Mouse (Mus musculus) limb, embryonic 10.5 days (tissue): Measurements from ENCODE around the gene Uhrf1bp1. TPM values are rescaled to one million over a fixed set of nuclear protein-coding genes. Genes with fewer than 3 reads are reported as not detected.

Source experiments
- DNase-seq: peaks from one replicate; pipeline ENCODE4 v3.0.0-alpha.2; 2017; ENCODE audit warnings: low spot score
- H3K27ac ChIP-seq: fragments of 300-500 bp; sonication (generic); 2 replicates; pipeline ENCODE4 v1.5.1; 2016; ENCODE audit warnings: mild to moderate bottlenecking
- H3K27me3 ChIP-seq: fragments of 300-500 bp; sonication (generic); 2 replicates; pipeline ENCODE4 v1.6.1; 2016; ENCODE audit warnings: low read depth, mild to moderate bottlenecking; ENCODE audit not compliant: poor library complexity, severe bottlenecking
- H3K36me3 ChIP-seq: fragments of 300-500 bp; sonication (generic); 2 replicates; pipeline ENCODE4 v1.6.1; 2016; ENCODE audit warnings: mild to moderate bottlenecking, moderate library complexity
- H3K4me1 ChIP-seq: fragments of 300-500 bp; sonication (generic); 2 replicates; pipeline ENCODE4 v1.6.1; 2016
- H3K4me3 ChIP-seq: fragments of 300-500 bp; sonication (generic); 2 replicates; pipeline ENCODE4 v1.5.1; 2016; ENCODE audit warnings: mild to moderate bottlenecking, moderate library complexity
- H3K9me3 ChIP-seq: fragments of 300-500 bp; sonication (generic); replicated peaks from 2 replicates; pipeline ENCODE4 v1.6.1; 2016; ENCODE audit warnings: mild to moderate bottlenecking
- WGBS: fragments of 180-500 bp; shearing (Covaris S2); methylation state at CpG from one replicate; pipeline ENCODE4 v1.1.7; 2016; 5-methylcytosine and 5-hydroxymethylcytosine counted together
- polyA plus RNA-seq: library from polyadenylated mRNA; unstranded; fragments of >200 nt; fragmentation: Nextera tagmentation; extraction: Ambion mirVana; gene quantifications from 2 replicates; pipeline ENCODE4 v1.2.1, GENCODE M21; 2016

The Uhrf1bp1 gene
- polyA plus RNA-seq, 1 experiment from 2014 or later, result 10.0 TPM

- H3K36me3 ChIP-seq, result no peaks in the 10 kb centered on the region
- H3K27ac ChIP-seq, result no peak overlapping the region
- 95% methylated on average over 10 of the region's 10 CpGs for WGBS
- no peak overlapping the region for H3K4me3 ChIP-seq
- no peaks in the 10 kb centered on the region for H3K27me3 ChIP-seq
- H3K4me1 ChIP-seq, result peaks cover 30% of the 10 kb centered on the region
- no peak for DNase-seq
- H3K9me3 ChIP-seq, result no peaks in the 10 kb centered on the region
These were observed 78.1 kb downstream of the Uhrf1bp1 start for GRCm38 (mm10) chr17:27934136-27934910.

GRCm38 (mm10) chr17:27935091-27935490 lies 78.8 kb downstream of the Uhrf1bp1 start:
- 87% methylated on average over 3 of the region's 3 CpGs for WGBS
- H3K36me3 ChIP-seq, result no peaks in the 10 kb centered on the region
- no peak overlapping the region for H3K27ac ChIP-seq
- DNase-seq, result no peak
- no peaks in the 10 kb centered on the region for H3K9me3 ChIP-seq
- H3K4me3 ChIP-seq, result no peak overlapping the region
- H3K4me1 ChIP-seq, result peaks cover 38% of the 10 kb centered on the region
- no peaks in the 10 kb centered on the region for H3K27me3 ChIP-seq

- 84% methylated on average over 4 of the region's 4 CpGs for WGBS
- Histone ChIP-seq H3K9me3 (no peaks in the 10 kb centered on the region), H3K27me3 (no peaks in the 10 kb centered on the region), H3K4me1 (peaks cover 56% of the 10 kb centered on the region), H3K27ac (peak overlapping the region; percentile 78), H3K36me3 (no peaks in the 10 kb centered on the region), H3K4me3 (no peak overlapping the region)
- DNase-seq, result no peak
These were observed 80.9 kb downstream of the Uhrf1bp1 start for GRCm38 (mm10) chr17:27937054-27937615.

- H3K9me3 ChIP-seq, result no peaks in the 10 kb centered on the region
- H3K4me1 ChIP-seq, result peaks cover 56% of the 10 kb centered on the region
These were observed 82.0 kb downstream of the Uhrf1bp1 start for GRCm38 (mm10) chr17:27938121-27938754.

GRCm38 (mm10) chr17:27939028-27939427 lies 82.8 kb downstream of the Uhrf1bp1 start:
- Histone ChIP-seq H3K9me3 (no peaks in the 10 kb centered on the region), H3K4me1 (peaks cover 56% of the 10 kb centered on the region), H3K27ac (peak overlapping the region; percentile 78), H3K4me3 (no peak overlapping the region), H3K27me3 (no peaks in the 10 kb centered on the region), H3K36me3 (no peaks in the 10 kb centered on the region)
- DNase-seq, result no peak
- WGBS, result 86% methylated on average over 5 of the region's 5 CpGs

More at GRCm38 (mm10) chr17:27938121-27938754, 82.0 kb downstream of the Uhrf1bp1 start:
- Histone ChIP-seq H3K36me3 (no peaks in the 10 kb centered on the region), H3K27me3 (no peaks in the 10 kb centered on the region), H3K4me3 (no peak overlapping the region), H3K27ac (peak overlapping the region; percentile 78)
- 67% methylated on average over 12 of the region's 12 CpGs for WGBS
- DNase-seq, result no peak

- H3K4me1 ChIP-seq, result peaks cover 58% of the 10 kb centered on the region
- no peak for DNase-seq
These were observed 84.1 kb downstream of the Uhrf1bp1 start for GRCm38 (mm10) chr17:27940352-27940751.

GRCm38 (mm10) chr17:27941178-27941577 lies 84.9 kb downstream of the Uhrf1bp1 start:
- H3K27ac ChIP-seq, result peak overlapping the region; percentile 78; the same call in 1 of the 2 replicates
- WGBS, result 73% methylated on average over 5 of the region's 5 CpGs
- no peaks in the 10 kb centered on the region for H3K9me3 ChIP-seq
- H3K27me3 ChIP-seq, result no peaks in the 10 kb centered on the region
- no peak for DNase-seq
- no peak overlapping the region for H3K4me3 ChIP-seq
- no peaks in the 10 kb centered on the region for H3K36me3 ChIP-seq
- H3K4me1 ChIP-seq, result peaks cover 66% of the 10 kb centered on the region

More at GRCm38 (mm10) chr17:27940352-27940751, 84.1 kb downstream of the Uhrf1bp1 start:
- Histone ChIP-seq H3K9me3 (no peaks in the 10 kb centered on the region), H3K36me3 (no peaks in the 10 kb centered on the region), H3K27me3 (no peaks in the 10 kb centered on the region), H3K27ac (peak overlapping the region; percentile 78), H3K4me3 (no peak overlapping the region)
- WGBS, result 28% methylated on average over 4 of the region's 4 CpGs

- Histone ChIP-seq H3K27ac (peak overlapping the region; percentile 78; the same call in 1 of the 2 replicates), H3K36me3 (no peaks in the 10 kb centered on the region), H3K4me3 (no peak overlapping the region), H3K4me1 (peaks cover 67% of the 10 kb centered on the region), H3K27me3 (no peaks in the 10 kb centered on the region), H3K9me3 (no peaks in the 10 kb centered on the region)
- DNase-seq, result no peak
- 74% methylated on average over 2 of the region's 2 CpGs for WGBS
These were observed 85.5 kb downstream of the Uhrf1bp1 start for GRCm38 (mm10) chr17:27941698-27942097.

- H3K36me3 ChIP-seq, result no peaks in the 10 kb centered on the region
- H3K27me3 ChIP-seq, result no peaks in the 10 kb centered on the region
- WGBS, result 94% methylated on average over 4 of the region's 4 CpGs
- DNase-seq, result no peak
- no peaks in the 10 kb centered on the region for H3K9me3 ChIP-seq
- peaks cover 66% of the 10 kb centered on the region for H3K4me1 ChIP-seq
- H3K4me3 ChIP-seq, result no peak overlapping the region
- H3K27ac ChIP-seq, result 0 out of 2 replicates have a peak overlapping the region, but pooled peaks have one; percentile 25
These were observed 85.9 kb downstream of the Uhrf1bp1 start for GRCm38 (mm10) chr17:27942131-27942530.

GRCm38 (mm10) chr17:27945546-27946216 lies 89.4 kb downstream of the Uhrf1bp1 start:
- no peaks in the 10 kb centered on the region for H3K36me3 ChIP-seq
- no peaks in the 10 kb centered on the region for H3K9me3 ChIP-seq
- no peaks in the 10 kb centered on the region for H3K27me3 ChIP-seq
- DNase-seq, result no peak
- peak overlapping the region; percentile 68 for H3K27ac ChIP-seq
- 74% methylated on average over 6 of the region's 6 CpGs for WGBS
- peaks cover 36% of the 10 kb centered on the region for H3K4me1 ChIP-seq
- H3K4me3 ChIP-seq, result no peak overlapping the region

- Histone ChIP-seq H3K9me3 (no peaks in the 10 kb centered on the region), H3K27ac (peak overlapping the region; percentile 68), H3K27me3 (no peaks in the 10 kb centered on the region), H3K36me3 (no peaks in the 10 kb centered on the region), H3K4me3 (no peak overlapping the region), H3K4me1 (peaks cover 29% of the 10 kb centered on the region)
- WGBS, result 86% methylated on average over 8 of the region's 8 CpGs
- no peak for DNase-seq
These were observed 90.1 kb downstream of the Uhrf1bp1 start for GRCm38 (mm10) chr17:27946371-27946770.

GRCm38 (mm10) chr17:27947155-27947554 lies 90.9 kb downstream of the Uhrf1bp1 start:
- 83% methylated on average over 2 of the region's 2 CpGs for WGBS

More at GRCm38 (mm10) chr17:27947155-27947554, 90.9 kb downstream of the Uhrf1bp1 start:
- Histone ChIP-seq H3K9me3 (no peaks in the 10 kb centered on the region), H3K4me3 (no peak overlapping the region), H3K27me3 (no peaks in the 10 kb centered on the region), H3K4me1 (peaks cover 24% of the 10 kb centered on the region), H3K27ac (peak overlapping the region; percentile 54; the same call in 1 of the 2 replicates), H3K36me3 (no peaks in the 10 kb centered on the region)
- DNase-seq, result no peak
